Mouse (Mus musculus) kidney, adult 11 months (tissue): ENCODE measurements around the gene Olfr270.

Experiments
- DNase-seq: peaks from one replicate; pipeline ENCODE4 v3.0.0; 2022

The Olfr270 gene

DNA sequence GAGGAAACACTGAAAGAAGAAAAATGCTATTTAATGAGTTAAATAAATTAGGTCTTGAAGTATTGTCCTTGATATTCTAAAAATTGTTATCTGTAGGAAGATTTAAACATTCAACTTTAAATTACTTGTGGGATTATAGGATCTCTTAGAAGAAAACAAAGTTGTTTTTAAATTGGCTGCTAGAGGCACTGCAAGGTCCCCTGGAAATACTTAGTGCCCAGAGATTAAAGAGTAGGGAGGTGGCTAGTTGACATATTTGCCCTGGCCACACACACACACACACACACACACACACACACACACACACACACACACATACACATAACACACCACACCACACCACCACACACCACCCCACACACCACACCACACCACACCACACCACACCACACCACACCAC, at the start of gene Olfr270:
TSS of gene Olfr270 (plus strand) at position 301 of the 400 bp plus-strand sequence.
- DNase-seq = no peak

DNA sequence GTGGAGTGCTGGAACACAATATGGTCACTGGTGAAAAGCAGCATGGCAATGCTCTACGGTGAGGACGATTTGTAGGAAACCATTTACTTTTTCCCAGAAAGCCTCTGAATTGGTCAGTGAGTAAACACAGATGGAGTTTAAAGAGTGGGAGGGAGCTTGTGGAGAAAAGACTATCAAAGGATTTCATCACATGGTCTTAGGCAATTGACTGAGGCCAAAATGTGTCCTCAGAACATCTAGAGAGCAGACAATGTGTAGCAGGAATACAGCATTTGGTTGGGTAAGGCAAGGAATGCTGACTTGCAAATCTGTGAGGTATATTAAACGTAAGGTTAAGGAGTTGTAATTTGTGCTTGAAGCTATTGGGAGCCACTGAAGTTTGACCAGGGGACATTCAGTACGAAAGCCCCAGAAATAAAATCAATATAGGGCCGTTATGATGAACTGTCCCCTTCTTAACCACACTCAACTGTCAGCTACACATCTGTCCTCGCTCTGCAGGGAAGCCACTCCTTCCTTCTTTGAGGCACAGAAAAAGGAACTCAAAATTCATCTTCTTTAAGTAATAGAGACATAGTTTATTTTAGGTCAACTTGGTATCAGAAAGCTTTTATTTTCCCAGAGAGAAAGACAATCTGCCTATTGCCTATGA, 47.6 kb upstream of the Olfr270 start:
- no peak for DNase-seq

DNA sequence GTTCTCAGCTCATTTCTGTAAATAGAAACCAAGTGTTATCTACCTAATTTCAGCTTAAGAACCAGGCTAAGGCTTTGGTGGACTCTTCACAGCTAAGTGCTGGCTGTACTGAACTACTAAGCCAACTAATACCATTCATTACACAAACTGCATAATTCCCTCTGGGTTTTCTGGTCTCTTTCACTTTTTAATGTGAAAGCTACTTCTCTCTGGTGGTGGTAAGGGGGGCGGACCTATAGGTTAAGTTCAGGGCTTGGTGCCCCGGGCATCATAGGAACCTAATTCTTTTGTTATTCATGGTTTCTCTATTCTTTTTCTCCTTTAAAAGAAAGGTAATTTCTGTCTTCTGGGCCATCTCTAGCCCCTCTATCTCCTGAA, 47.0 kb upstream of the Olfr270 start:
- DNase-seq = no peak

DNA sequence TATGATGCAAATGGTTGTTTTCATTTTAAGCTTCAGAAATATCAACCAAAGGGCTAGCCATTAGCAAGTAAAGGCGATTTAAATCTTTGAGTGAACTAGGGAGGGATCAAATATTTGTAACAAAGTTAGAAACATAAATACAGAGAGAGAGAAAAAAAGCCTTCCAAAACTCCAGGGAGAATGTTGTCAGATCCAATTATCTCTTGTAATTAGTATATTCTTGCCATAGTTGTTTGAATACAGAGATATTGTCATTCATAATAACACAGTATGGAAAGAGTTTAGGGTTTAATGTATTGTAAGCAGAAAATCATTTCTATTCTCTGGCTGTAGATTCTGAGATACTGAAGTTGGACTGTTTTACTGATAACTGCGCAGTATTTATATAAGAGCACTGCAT, 45.3 kb upstream of the Olfr270 start, which contains the start of gene Olfr272:
TSS of gene Olfr272 (minus strand) at position 101 of the 400 bp plus-strand sequence.
- DNase-seq = no peak

DNA sequence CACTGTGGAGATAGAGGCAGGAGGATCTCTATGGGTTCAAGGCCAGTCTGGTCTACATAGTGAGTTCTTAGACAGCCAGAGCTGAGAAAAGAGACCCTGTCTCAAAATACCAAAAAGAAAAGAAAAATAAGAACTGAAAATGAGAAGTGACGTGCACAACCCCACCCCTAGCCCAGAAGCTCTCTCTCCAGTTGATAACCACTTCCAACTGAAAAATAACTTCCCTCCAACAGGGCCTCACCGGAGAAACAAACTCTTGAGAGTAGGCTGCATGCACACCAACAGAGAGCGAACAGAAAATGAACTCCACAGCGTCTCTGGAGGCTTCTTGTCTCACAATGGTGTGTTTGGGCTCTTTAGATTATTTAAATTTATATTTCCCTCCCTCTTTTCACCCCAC, 33.9 kb upstream of the Olfr270 start:
- no peak for DNase-seq

DNA sequence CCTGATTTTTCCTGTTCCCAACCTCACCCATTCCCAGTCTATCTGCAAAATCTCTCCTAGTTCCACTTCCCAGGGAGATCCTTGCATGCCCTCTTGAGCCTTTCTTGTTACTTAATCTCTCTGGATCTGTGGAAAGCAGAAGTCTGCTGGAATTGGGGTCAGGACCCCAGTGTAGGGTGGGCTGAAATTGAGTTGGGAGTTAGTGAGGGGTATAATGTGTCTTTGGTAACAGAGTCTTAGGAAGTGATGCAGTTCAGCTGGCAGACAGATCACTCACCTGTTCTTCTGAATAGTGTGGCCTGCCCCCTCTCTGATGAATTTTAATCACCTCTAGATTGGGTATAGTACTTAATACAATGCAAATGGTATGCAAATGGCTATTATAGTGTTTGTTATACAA, 17.7 kb upstream of the Olfr270 start:
- no peak for DNase-seq

DNA sequence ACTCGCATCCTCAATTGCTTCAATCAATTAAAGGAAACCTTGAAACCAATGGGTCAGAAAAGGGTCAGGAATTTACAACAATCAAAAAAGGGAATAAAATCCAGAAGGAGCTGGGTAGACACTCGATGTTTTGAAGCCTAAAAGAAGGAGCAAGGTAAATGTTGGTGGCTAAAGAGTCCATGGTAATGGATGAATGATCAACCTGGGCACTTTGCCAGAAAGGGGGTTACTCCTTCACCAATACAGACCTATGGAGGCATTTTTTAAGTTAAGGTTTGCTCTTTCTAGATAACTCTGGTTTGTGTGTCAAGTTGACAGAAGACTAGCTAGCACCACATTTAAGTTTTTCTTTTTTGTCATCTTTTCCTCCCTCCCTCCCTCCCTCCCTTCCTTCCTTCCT, 15.3 kb upstream of the Olfr270 start:
- DNase-seq = no peak

DNA sequence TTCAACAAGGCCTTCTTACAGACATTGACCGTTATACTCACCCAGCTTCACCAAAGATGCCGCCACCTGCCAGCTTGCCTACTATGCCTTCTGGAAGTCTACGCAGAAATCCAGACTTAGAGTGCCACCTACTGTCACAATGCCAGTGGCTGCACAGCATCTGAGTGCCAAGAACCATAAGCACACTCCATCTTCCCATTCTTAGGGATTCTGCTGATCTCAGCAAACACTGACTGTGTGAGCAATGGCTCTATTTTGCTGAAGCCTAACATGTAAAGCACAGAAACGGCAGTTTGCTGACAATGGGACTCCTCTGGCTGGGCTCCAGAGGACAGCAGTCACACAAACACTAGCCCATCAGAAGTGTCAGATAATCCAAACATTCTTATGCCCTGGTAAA, 5.7 kb upstream of the Olfr270 start:
- no peak for DNase-seq

DNA sequence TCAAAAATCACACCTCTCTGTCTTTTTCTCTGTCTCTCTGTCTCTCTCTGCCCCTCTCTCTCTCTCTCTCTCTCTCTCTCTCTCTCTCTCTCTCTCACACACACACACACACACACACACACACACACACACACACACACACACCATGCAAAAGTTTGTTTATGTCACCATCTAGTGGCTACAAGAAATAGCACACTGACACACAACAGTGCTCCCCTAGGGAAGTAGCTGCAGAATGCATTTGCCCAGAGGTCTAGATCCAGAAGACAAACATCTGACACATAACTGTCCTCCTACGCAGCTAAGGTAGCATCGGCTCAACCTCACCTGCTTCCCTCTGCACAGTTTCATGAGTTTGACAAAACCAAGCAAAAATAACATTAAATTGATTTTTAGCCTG, 20.9 kb downstream of the Olfr270 start:
- DNase-seq = no peak

DNA sequence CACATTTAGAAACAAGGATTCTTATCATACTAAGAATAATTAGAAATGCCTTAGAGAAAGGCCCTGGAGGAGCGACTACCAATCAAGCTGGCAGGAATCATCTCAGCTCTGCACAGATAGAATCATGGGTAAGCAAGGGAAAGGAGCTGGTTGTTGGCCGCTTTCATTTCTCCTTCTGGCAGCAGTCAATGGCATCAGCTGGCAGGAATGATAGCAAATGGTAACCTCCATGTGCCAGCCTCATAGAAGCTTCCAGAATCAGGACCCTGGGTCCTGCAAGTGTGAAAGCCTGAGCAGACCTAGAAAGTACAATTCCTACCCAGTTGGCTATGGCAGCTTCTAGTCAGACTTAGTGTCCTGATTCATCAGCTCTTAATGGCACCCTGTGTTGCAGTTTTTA, 21.9 kb downstream of the Olfr270 start:
- no peak for DNase-seq

DNA sequence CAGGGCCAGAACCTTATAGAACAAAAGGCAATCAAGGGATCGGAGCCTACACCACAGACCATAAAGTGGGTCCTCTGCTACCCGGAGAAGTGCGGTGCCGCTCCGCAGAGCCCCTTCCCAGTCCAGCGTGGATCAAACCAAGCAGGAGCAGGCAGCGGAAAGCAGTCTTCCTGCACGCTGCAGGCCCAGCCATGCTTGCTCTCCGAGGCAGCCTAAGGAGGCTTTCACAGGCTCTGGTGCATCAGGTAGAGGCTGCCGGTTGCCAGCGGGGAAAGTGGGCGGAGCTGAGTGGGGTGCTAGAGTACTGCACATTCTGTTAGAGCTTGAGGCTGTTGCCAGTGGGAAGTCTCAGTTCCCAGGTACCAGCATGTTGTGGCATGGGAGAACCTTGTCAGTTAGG, 24.9 kb downstream of the Olfr270 start, which contains the start of gene Nipsnap3a:
TSS of gene Nipsnap3a (plus strand) at position 25 of the 400 bp plus-strand sequence.
- no peak for DNase-seq

DNA sequence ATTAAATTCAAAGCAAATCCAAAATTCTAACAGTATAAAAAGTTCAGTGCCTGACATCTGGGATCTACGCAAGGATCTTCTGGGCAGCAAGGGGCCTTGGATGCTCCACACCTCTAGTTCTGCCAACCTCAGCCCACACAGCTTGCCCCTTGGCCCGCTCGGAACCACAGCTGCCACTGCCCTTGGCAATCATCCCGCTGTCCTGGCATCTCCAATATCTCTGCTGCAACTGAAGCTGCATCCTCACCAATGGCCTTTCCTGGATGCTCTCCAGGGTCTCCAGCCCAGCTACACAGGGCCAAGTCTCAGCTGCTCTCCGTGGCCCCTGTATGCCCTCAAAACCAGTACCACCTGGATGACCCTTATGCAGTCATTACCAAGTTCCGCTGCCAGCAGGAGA, 35.1 kb downstream of the Olfr270 start:
- no peak for DNase-seq

DNA sequence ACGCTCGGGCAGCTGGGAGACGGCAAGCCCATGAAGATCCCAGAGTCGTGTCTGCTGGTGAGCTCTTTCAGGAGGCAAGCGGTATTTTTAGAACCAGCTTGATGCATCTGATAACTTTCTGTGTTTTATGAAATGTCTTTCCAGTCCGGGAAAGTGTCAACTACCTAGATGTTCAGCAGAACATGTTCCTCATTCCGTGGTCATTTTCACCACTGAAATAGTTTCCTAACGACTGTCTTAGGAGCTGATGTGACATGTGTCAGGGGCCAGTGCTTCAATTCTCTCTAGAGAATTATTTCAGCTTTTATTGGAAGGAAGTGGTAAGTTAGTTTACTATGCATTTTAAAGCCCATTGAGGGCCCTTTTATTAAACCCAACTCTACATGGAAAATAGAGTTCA, 35.8 kb downstream of the Olfr270 start:
- no peak for DNase-seq

DNA sequence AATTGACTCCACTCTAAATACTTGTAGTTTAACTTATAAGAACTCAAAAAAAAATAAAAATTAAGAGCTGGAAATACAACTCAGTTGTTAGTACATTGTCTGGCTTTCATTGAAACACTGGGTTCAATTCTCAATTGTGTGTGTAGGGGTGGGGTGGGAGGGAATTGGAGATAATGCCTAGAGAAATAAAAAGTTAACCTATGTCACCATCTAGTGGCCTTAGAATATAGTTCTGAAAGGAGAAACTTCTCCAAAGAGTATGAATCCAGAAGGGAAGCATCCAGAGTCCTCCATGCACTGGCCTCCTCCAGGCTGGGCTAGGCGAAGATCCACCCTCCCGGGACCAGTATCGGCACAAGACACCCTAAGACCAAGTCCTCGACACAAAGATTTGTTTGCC, 44.8 kb downstream of the Olfr270 start:
- no peak for DNase-seq

DNA sequence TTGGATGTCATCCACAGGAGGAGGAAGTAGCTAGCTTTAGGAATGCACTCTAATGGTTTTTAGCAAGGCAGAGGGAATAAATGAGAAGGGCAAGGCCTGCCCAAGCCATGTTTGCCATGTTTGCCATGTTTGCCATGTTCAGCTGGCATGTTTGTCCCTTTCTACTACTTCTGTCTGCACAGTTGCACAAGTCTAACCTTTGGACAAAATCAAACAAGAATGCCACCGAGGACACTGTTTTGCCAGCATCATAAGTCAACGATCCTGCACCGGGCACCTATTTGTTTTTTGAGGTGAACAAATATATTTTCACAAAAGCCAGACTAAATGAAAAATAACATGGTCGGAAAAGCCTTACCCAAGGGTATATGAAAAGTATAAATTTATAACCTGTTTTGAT, 45.5 kb downstream of the Olfr270 start:
- DNase-seq = no peak

DNA sequence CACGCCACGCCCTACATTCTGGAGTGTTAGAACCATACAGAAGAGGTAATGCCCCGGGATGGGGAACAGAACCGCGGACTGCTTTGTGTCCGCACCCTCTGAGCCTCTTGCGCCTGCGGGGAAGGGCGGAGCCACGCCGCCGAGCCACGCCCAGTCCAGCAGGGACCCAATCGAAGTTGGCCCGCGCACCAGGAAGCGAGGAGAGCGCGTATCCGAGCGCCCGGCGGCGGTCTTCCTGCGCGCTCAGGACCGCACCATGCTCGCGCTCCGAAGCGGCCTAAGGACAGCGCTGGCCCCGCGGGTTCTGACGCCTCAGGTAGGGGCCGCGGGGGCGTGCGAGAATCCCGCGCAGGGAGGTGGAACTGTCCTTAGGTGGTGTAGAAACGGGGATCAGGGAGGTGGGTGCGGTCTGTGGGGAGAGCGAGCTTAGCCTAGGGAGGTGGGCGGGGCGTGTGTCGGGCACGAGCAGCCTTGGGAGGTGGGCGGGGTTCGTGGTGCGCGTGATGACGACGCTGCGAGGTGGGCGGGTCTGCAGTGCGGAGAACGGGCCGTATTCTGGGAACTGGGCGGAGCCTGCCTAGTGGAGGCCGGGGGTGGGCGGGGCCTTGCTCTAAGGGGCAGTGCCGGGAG, 47.5 kb downstream of the Olfr270 start, which contains the start of gene Nipsnap3b:
TSS of gene Nipsnap3b (plus strand) at position 149 of the 630 bp plus-strand sequence.
- peak; percentile 93 for DNase-seq

DNA sequence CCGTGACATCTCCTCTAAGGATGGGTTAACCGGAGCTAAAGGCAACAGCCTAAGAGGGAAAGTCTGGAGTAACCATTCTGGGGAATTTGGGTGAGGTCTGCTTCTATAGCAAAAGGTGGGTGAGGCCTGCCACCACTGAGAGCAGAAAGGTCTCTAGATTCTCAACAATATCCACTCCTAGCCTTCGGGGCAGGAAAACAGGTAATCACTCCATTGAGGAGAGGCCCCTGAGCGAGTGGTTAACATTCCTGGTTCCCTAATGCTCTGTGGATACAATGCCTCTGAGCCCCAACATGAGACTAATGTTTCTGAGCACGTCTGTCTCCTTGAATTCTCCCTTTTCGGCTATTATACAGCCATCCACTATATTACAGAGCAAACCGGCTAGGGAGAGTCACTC, 50.1 kb downstream of the Olfr270 start:
- no peak for DNase-seq

DNA sequence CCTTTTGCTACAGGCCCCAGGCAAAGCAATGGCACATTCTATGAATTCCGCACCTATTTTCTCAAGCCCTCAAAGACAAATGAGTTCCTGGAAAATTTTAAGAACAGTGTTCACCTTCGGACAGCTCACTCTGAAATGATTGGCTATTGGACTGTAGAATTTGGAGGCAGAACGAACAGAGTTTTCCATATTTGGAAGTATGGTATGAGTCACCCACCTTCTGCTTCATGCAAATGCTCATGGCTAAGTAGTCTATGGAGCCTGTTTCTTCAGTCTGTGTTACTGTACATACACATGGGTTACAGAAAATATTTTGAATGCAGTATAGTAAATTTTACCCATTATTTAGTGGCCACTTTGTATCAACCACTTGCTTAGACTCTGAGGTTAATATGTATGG, 50.7 kb downstream of the Olfr270 start:
- no peak for DNase-seq

DNA sequence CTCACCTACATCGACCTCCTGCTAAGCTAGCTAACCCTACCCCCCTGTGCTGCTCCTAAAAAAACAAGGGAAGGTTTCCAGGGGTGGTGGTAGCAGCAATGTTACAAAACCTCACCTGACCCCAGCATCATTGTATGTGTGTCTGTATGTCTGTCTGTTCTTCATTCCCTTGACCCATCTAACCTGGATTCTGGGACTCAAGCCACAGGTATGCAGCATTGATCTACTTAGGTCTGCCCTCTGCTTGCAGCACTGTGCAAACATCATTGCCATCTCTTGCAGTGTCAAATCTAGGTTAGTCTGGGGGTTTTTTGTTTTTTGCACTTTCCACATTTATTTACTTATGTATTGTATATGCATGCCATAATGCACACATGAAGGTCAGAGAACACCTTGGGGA, 54.0 kb downstream of the Olfr270 start:
- DNase-seq = no peak
